Mouse (Mus musculus) Patski (cell line): Measurements from ENCODE around the gene Spats2. TPM values are rescaled to one million over a fixed set of nuclear protein-coding genes. Genes with fewer than 3 reads are reported as not detected.
"Not testable (repeated sequence)": the region's sequence is repeated elsewhere in the genome, so short reads cannot be mapped to it uniquely, and the experiment has no call there.

ENCODE experiments used
- ATAC-seq: fragments of 100-300 bp; one replicate; pipeline ENCODE4 v1.8.0; 2021
- CTCF ChIA-PET: fragments of 350-600 bp; sonication (Branson Sonifier 250); formaldehyde crosslinking; loops from one replicate; lab custom pipeline; 2022; ENCODE audit warnings: inconsistent platforms; lab: Charles Lee
- POLR2A ChIA-PET: fragments of 350-600 bp; sonication (Branson Sonifier 250); formaldehyde crosslinking; loops from one replicate; lab custom pipeline; 2022; ENCODE audit warnings: antibody characterized with exemption, inconsistent platforms; lab: Charles Lee
- DNase-seq: peaks from one replicate; pipeline ENCODE4 v3.0.0-alpha.2; 2011; ENCODE audit warnings: low read depth, low spot score
- H3K27me3 ChIP-seq: fragments of 371-371 bp; one replicate; pipeline ENCODE4 v1.5.1; 2021
- CTCF ChIP-seq: fragments of 100-300 bp; IDR thresholded peaks from one replicate; pipeline ENCODE4 v1.5.1; 2021
- in situ Hi-C: fragments of 300-500 bp; cut with MboI; formaldehyde crosslinking; loops from 3 replicates; pipeline ENCODE4 v1.11.1; 2018; ENCODE audit warnings: low pct_unique_long_range_greater_than_20kb, mixed read lengths
- polyA plus RNA-seq: library from polyadenylated mRNA; unstranded; gene quantifications from one replicate; pipeline ENCODE4 v1.2.3, GENCODE M21; 2021

Spats2 gene
- polyA plus RNA-seq, 1 experiment from 2014 or later = 43.8 TPM

GRCm38 (mm10) chr15:99240129-99240528, 114.4 kb downstream of the Spats2 start:
- in situ Hi-C loops = no loop called here
- ChIA-PET POLR2A (no interaction called here), CTCF (no interaction called here)
- TF ChIP-seq CTCF = no peak
- ATAC-seq (no peak), DNase-seq (no peak)
- no peaks in the 10 kb centered on the region for H3K27me3 ChIP-seq

GRCm38 (mm10) chr15:99241249-99241648, 115.5 kb downstream of the Spats2 start:
- in situ Hi-C loops = no loop called here
- no peak for ATAC-seq
- CTCF ChIA-PET = interaction anchor here (0.6 to 0.9 kb wide), 2 partner anchors 24 to 105 kb away, joined by 3 to 4 read pairs; no protein-coding TSS in a partner anchor
- POLR2A ChIA-PET = interaction anchor here (1.0 to 1.4 kb wide), 3 partner anchors 11 to 25 kb away, joined by 3 read pairs; no protein-coding TSS in a partner anchor
- DNase-seq = no peak
- no peaks in the 10 kb centered on the region for H3K27me3 ChIP-seq
- TF ChIP-seq CTCF = no peak

GRCm38 (mm10) chr15:99242045-99242444, 116.3 kb downstream of the Spats2 start:
- no peak for TF ChIP-seq CTCF
- ChIA-PET POLR2A (interaction anchor here (1.4 kb wide), 1 partner anchor 15 kb away, joined by 3 read pairs; no protein-coding TSS in a partner anchor), CTCF (interaction anchor here (0.9 kb wide), 1 partner anchor 23 kb away, joined by 4 read pairs; no protein-coding TSS in a partner anchor)
- no peaks in the 10 kb centered on the region for H3K27me3 ChIP-seq
- DNase-seq (no peak), ATAC-seq (no peak)
- in situ Hi-C loops = no loop called here

- in situ Hi-C loops, DNase-seq, H3K27me3 ChIP-seq, POLR2A ChIA-PET, CTCF ChIA-PET, ATAC-seq: not testable (repeated sequence)
These were observed 121.0 kb downstream of the Spats2 start for GRCm38 (mm10) chr15:99246736-99247135.

- DNase-seq (no peak), ATAC-seq (no peak)
- H3K27me3 ChIP-seq = no peaks in the 10 kb centered on the region
- no peak for TF ChIP-seq CTCF
- in situ Hi-C loops = no loop called here
- ChIA-PET POLR2A (no interaction called here), CTCF (no interaction called here)
These were observed 123.3 kb downstream of the Spats2 start for GRCm38 (mm10) chr15:99248972-99249371.

GRCm38 (mm10) chr15:99249938-99250337, 124.2 kb downstream of the Spats2 start:
- ChIA-PET CTCF (no interaction called here), POLR2A (no interaction called here)
- DNase-seq = no peak
- no peak for ATAC-seq
- TF ChIP-seq CTCF = no peak
- no peaks in the 10 kb centered on the region for H3K27me3 ChIP-seq
- in situ Hi-C loops = no loop called here

GRCm38 (mm10) chr15:99251111-99251510, 125.4 kb downstream of the Spats2 start:
- CTCF ChIA-PET, H3K27me3 ChIP-seq, POLR2A ChIA-PET, ATAC-seq, in situ Hi-C loops, DNase-seq: not testable (repeated sequence)

- in situ Hi-C loops = no loop called here
- POLR2A ChIA-PET = no interaction called here
These were observed 126.1 kb downstream of the Spats2 start, which contains the start of gene Mcrs1 for GRCm38 (mm10) chr15:99251626-99252380. Gene Mcrs1, minus strand, starts transcription at chr15:99251961.

GRCm38 (mm10) chr15:99252381-99253174, 126.9 kb downstream of the Spats2 start:
- ATAC-seq (peak; percentile 41), DNase-seq (no peak)
- H3K27me3 ChIP-seq = no peaks in the 10 kb centered on the region
- CTCF ChIA-PET = interaction anchor here (2.3 kb wide), 1 partner anchor 13 kb away, joined by 10 read pairs; no protein-coding TSS in a partner anchor
- no peak for TF ChIP-seq CTCF
- POLR2A ChIA-PET = interaction anchor here (0.6 to 1.0 kb wide), 3 partner anchors 11 to 253 kb away, joined by 3 to 4 read pairs (median 3); no protein-coding TSS in a partner anchor
- in situ Hi-C loops = no loop called here

More at GRCm38 (mm10) chr15:99251626-99252380, 126.1 kb downstream of the Spats2 start, which contains the start of gene Mcrs1:
- no peak for TF ChIP-seq CTCF
- peak; percentile 66 for ATAC-seq
- no peaks in the 10 kb centered on the region for H3K27me3 ChIP-seq
- CTCF ChIA-PET = interaction anchor here (2.3 kb wide), 1 partner anchor 14 kb away, joined by 10 read pairs; no protein-coding TSS in a partner anchor
- DNase-seq = peak; percentile 84

GRCm38 (mm10) chr15:99253175-99253479, 127.4 kb downstream of the Spats2 start:
- DNase-seq, ATAC-seq, in situ Hi-C loops, H3K27me3 ChIP-seq: not testable (repeated sequence)
- ChIA-PET POLR2A (interaction anchor here (0.6 to 1.0 kb wide), 2 partner anchors 38 to 253 kb away, joined by 3 to 4 read pairs; no protein-coding TSS in a partner anchor), CTCF (interaction anchor here (2.3 kb wide), 1 partner anchor 12 kb away, joined by 10 read pairs; no protein-coding TSS in a partner anchor)
